Mouse (Mus musculus): ENCODE measurements around the gene Kbtbd12.

Gene Kbtbd12

DNA sequence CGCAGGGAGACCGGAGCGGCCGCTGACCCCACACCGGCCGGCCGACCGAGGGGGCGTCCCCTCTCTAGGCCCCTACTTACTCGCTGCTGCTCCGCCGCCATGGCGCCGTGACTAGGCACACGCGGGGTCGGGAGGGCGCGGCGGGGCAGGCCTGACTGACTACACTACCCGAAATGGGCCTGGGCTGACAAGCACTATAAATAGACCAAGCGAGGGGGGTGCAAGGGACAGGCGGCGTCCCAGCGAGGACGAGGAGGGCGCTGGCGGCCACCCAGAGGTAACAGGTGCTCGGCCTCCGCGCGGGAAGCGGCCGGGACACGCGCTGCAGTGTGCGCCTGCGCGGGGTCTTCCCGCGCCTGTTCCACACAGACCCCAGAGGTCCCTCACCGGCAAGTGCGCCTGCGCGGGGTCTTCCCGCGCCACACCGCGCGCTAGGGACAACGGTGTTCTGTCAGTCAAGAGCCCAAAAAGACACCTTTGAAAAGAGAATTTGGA lies 10.4 kb downstream of the Kbtbd12 start:
- in situ Hi-C loops (cut with MboI, MseI), result no loop called here

DNA sequence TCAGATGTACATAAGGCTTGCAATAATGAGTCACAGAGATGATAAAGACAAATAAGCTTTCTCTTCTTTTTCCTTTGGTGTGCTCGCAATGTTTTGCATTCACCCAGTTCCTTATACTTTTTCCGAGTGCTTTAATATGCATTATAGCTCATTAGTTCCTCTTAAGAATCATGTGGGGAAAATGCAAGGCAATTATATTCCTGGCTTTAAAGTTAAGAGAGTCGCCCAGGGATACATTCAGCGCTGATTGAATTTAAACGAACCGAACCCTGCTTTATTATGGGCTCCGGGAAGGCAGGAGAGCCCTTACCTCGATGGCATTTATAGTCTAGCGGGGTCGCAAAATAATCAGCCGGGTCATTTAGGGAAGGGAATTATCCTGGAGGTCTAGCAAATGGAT lies 10.8 kb downstream of the Kbtbd12 start:
- in situ Hi-C loops (cut with MboI, MseI), result no loop called here

DNA sequence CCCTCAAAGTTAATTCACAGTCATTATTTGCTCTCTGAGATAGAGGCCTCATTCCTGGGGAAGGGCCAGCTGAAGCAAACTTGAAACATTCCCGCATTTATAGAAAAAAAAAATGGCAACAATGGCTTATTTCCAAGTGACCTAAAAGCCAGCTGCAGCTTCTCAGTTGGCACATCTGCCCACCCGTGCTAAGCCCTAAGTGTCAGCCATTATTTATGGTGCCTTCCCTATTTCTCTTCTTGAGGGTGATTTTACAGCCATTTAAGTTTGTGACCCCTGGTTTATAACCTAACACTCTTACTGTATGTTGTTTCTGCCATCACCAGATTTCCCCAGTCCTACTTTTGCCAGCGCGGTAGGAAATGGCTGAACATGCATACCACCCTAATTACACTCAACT lies 11.3 kb downstream of the Kbtbd12 start:
- in situ Hi-C loops (cut with MboI, MseI), result no loop called here

- in situ Hi-C loops (cut with MboI, MseI), result no loop called here
Observed at GRCm38 (mm10) chr6:88621816-88622481, 15.8 kb downstream of the Kbtbd12 start.

- in situ Hi-C loops (cut with MboI, MseI), result no loop called here
Observed at GRCm38 (mm10) chr6:88619542-88619941, 18.2 kb downstream of the Kbtbd12 start.

- in situ Hi-C loops (cut with MboI, MseI), result no loop called here
Observed at GRCm38 (mm10) chr6:88615352-88615751, 22.4 kb downstream of the Kbtbd12 start.

- in situ Hi-C loops (cut with MboI, MseI), result loop anchor here in 1 of 2 experiments (10.0 kb wide), 1 partner anchor 182 kb away; no protein-coding TSS in a partner anchor
Observed at GRCm38 (mm10) chr6:88606417-88606816, 31.3 kb downstream of the Kbtbd12 start.

DNA sequence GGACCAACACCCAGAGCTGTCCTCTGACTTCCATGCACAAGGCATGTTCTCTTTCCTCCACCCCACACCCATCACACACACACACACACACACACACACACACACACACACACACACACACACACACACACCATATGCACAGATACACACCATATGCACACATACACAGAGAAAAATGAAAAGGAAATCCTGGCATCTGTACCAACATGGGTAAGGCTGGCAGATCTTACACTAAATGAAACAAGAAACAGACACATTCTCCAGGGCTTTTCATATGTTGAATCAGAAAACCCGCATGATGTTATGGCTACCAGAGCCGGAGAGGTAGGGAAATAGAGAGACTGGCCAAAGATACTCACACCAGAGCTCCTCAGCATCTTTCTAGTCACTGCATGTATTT lies 32.0 kb downstream of the Kbtbd12 start:
- in situ Hi-C loops (cut with MboI, MseI), result loop anchor here in 1 of 2 experiments (10.0 kb wide), 1 partner anchor 181 kb away; no protein-coding TSS in a partner anchor

GRCm38 (mm10) chr6:88605235-88605634 lies 32.5 kb downstream of the Kbtbd12 start:
- in situ Hi-C loops (cut with MboI, MseI), result loop anchor here in 1 of 2 experiments (10.0 kb wide), 1 partner anchor 180 kb away; no protein-coding TSS in a partner anchor

GRCm38 (mm10) chr6:88596108-88596507 lies 41.6 kb downstream of the Kbtbd12 start:
- in situ Hi-C loops (cut with MboI, MseI), result no loop called here

- in situ Hi-C loops (cut with MboI, MseI), result no loop called here
Observed at GRCm38 (mm10) chr6:88592367-88592766, 45.4 kb downstream of the Kbtbd12 start.

- in situ Hi-C loops (cut with MboI, MseI), result no loop called here
Observed at GRCm38 (mm10) chr6:88590231-88590630, 47.5 kb downstream of the Kbtbd12 start.

DNA sequence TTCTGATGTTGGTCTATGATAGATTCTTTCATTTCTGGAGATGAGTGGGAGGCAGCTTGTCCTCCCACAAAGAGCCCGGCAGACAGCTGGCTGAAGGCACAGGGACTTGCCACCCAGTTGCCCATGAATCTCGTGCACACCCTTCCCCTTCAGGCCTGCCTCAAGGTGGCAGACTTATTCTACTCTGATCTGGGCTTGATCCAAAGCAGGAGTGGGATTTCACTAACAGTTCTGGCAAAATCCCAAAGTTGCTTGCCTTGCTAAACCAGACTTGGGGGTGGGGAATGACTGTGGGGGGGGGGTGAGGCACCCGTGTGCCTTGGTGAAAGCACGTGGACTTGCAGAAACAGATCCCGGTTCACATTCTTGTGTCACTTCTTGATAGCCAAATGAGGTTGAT lies 48.2 kb downstream of the Kbtbd12 start:
- in situ Hi-C loops (cut with MboI, MseI), result no loop called here

DNA sequence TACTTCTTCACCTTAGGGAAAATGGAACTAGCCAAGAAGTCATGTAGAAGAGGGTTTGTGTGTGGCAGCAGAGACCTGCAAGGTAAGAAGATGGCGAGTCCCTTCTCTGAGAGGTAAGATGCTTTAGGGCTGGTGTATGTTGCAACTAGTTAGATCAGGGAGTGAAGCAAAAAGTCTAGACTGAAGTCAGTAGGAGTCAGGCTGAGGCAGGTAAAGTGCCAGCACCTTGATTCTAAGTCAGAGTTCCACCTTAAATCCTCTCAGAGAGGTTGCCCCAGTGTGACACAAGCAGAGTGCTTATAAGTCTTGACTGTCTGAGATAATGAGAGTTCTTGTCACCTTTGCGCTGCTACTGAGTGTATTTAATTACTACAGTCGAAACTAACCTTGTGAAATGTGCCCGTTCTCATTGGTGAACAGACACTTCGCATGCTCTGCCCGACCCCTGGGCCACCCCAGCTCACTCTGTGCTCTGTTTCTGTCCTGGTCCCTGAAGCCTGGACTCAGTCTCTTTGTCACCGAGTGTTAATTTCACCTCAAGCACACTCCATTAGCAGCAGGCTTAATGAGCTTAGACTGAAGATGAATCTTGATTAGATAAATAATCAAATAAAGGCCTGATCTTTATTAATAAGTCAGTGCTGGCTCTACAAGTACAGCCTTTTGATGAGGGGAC lies 49.0 kb downstream of the Kbtbd12 start:
- in situ Hi-C loops (cut with MboI, MseI), result no loop called here

GRCm38 (mm10) chr6:88587091-88587490 lies 50.7 kb downstream of the Kbtbd12 start:
- in situ Hi-C loops (cut with MboI, MseI), result no loop called here

DNA sequence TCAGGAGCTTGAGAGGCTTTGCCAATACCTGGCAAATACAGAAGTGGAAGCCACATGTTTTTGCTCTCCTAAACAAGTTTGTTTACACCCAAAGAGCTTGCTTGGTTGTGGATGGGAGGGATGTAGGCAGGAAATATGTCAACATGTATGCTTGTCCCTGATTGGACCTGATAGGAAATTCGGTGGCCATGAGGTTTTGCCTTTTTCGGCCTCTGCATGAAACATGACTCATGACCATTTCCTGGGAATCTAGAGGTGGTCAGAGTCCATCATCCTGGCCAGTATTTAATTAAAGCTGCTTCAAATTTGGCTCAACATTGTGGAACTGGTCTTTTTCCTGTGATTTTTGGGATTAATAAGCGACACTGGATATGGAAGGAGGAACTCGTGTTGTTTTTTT lies 53.8 kb downstream of the Kbtbd12 start:
- in situ Hi-C loops (cut with MboI, MseI), result no loop called here

GRCm38 (mm10) chr6:88576495-88576894 lies 61.3 kb downstream of the Kbtbd12 start:
- in situ Hi-C loops (cut with MboI, MseI), result no loop called here

DNA sequence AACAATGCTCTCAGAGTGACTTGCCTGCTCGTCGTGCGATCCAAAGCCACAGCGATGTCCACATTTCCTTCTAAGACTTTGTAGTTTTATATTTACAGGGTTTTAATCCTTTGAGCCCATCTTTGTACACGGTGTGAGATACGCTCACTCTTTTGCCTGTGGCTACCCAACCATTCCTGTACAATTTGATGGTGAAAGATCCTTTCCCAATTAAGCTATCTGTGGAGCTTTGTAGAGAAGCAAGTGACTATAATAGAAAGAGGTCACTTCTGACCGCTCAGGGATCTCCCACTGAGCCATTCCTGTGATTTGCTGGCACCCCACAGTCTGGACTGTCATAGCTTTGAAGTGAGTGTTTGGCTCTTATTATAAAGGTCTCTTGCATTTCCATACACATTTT lies 71.1 kb downstream of the Kbtbd12 start:
- in situ Hi-C loops (cut with MboI, MseI), result no loop called here

DNA sequence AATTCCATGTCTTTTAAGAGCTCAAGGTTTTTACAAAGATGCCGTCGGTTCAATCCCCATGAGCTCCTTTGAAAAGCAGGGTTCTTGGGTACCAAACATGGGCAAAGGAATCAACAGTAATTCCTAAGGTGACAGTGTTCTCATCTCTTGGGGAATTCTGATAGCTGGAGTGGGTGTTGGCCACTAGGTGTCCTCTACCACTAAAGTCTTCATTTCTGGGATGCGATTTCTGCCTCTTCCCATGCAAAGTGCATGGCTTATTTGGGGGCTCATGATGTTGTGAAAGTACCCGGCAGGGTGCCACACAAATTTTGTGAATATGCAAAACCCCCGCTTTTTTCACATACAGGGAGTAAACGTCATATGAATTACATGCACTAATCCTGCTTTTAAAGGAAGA lies 72.7 kb downstream of the Kbtbd12 start:
- in situ Hi-C loops (cut with MboI, MseI), result no loop called here

- in situ Hi-C loops (cut with MboI, MseI), result no loop called here
Observed at GRCm38 (mm10) chr6:88560156-88560555, 77.6 kb downstream of the Kbtbd12 start.

DNA sequence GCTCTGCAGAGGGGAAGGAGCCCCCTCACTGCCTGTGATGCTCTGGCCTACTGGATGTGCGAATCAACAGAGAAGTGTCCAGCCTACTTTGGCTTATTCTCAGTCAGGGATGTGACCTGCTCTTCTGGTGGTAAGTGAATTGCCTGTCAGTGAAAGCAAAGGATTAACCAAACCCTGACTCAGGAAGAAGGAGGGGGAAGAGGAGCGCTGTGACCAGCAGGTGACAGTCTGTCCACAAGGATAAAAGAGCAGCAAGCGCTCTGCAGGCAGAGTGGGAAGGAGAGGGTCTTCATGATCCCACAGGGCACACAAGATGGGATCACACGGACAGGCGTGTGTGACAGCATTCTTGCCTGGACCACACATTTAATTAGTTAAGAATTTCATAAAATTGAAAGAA lies 78.1 kb downstream of the Kbtbd12 start:
- in situ Hi-C loops (cut with MboI, MseI), result loop anchor here in 1 of 2 experiments (5.0 kb wide), 1 partner anchor 93 kb away; no protein-coding TSS in a partner anchor

GRCm38 (mm10) chr6:88558076-88558475 lies 79.7 kb downstream of the Kbtbd12 start:
- in situ Hi-C loops (cut with MboI, MseI), result loop anchor here in 1 of 2 experiments (5.0 kb wide), 1 partner anchor 94 kb away; no protein-coding TSS in a partner anchor

DNA sequence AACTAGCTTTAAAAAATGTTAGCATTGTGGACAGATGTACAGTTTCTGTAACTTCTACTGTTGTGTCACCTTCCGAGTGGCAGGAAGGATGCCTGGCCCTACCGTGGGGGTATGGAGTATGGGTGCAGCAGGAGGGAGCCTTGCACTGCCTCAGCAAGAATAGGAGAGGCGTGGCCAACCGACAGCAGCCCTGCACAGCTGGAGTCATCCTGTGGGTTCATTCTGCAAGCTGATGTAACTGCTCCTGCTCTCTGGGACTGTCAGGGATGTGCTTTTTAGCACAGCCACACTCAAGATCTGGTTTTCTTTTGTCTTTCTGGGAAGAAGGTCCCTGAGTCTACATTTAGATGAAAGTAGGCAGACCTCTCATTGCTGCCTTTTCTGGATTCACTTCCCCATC lies 80.2 kb downstream of the Kbtbd12 start:
- in situ Hi-C loops (cut with MboI, MseI), result loop anchor here in 1 of 2 experiments (5.0 kb wide), 1 partner anchor 95 kb away; no protein-coding TSS in a partner anchor
